Mouse (Mus musculus) heart, postnatal 10 days (tissue): ENCODE data around the gene Gm20831. TPM values are rescaled to one million over a fixed set of nuclear protein-coding genes. Genes with fewer than 3 reads are reported as not detected.
"Not testable (repeated sequence)": the region's sequence is repeated elsewhere in the genome, so short reads cannot be mapped to it uniquely, and the experiment has no call there.

ENCODE experiments used
- DNase-seq, 2 experiments: peaks; one replicate each; pipeline ENCODE4 v3.0.0; 2021
- intact Hi-C: fragments of 180-260 bp; cut with DNase I; formaldehyde crosslinking; loops from one replicate; pipeline ENCODE4 v1.15.1; 2025
- total RNA-seq, 2 experiments: library from RNA; stranded (reverse); gene quantifications; 2 replicates each; pipeline ENCODE4 v1.2.3; 2021

Gm20831 gene
- not detected for total RNA-seq

- intact Hi-C loops, DNase-seq: not testable (repeated sequence)
Measured at GRCm38 (mm10) chrY:17874441-17874840, at the start of gene Gm20831, which contains the start of gene Gm20772. Gm20831 (plus strand) TSS chrY:17874741. Gm20772 (plus strand) TSS chrY:17874741.

- DNase-seq, intact Hi-C loops: not testable (repeated sequence)
Measured at GRCm38 (mm10) chrY:17846166-17846565, 28.4 kb upstream of the Gm20831 start, which contains the start of gene Gm21904. Gm21904 (minus strand) TSS chrY:17846266.

DNA sequence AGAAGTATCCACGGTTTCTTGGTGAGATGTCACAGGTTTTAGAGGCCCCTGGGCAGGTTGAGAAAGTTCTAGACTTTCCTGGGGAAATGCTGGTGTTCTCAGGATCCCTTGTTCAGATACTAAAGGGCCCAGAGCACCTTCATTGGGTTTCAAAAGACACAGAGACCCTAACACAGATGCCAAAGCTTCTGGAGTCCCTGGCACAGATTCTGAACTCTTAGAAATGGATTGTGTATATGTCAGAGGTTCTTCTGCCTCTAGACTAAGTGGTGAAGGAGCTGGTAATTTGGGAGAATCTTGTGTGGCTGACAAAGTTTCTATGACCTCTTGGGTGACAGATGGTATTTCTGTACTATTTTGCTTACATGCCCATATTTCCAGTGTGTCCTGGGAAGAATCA, 62.7 kb downstream of the Gm20831 start, which contains the start of gene Srsy:
TSS of gene Srsy (minus strand) at position 101 of the 400 bp plus-strand sequence.
- DNase-seq, intact Hi-C loops: not testable (repeated sequence)

Other genes with a start within 250 kb of the Gm20831 start
- gene Gm21904, start 28.5 kb upstream of the Gm20831 start, total RNA-seq, result not detected
- gene Gm20772, start within 50 bp of the Gm20831 start, total RNA-seq, result not detected
- not detected for gene Srsy, start 62.6 kb downstream of the Gm20831 start, total RNA-seq
- not detected for gene Gm21764, start 187.1 kb downstream of the Gm20831 start, total RNA-seq
- not detected for gene Ssty1, start 214.4 kb downstream of the Gm20831 start, total RNA-seq